Mouse (Mus musculus): ENCODE results near the gene Upk3b. TPM values are rescaled to one million over a fixed set of nuclear protein-coding genes. Genes with fewer than 3 reads are reported as not detected.
A peak's percentile ranks its signal among the peaks of the same experiment; 100 is the strongest.

The Upk3b gene
- 0.06 and 0.11 TPM in 2 replicates for polyA plus RNA-seq (2012; rRNA removed)

- DNase-seq (ENCODE audit: low read depth) = no peak
- TF ChIP-seq CTCF (IDR thresholded peaks at IDR 0.05; ENCODE audit: borderline replicate concordance, extremely low read depth, insufficient read depth, insufficient read length) = no peak
- TF ChIP-seq POLR2A (IDR thresholded peaks at IDR 0.05; ENCODE audit: borderline replicate concordance, extremely low read depth, insufficient read depth, insufficient read length, poor library complexity, severe bottlenecking) = no peak
Measured at GRCm38 (mm10) chr5:136038258-136039214, at the start of gene Upk3b. Gene Upk3b, plus strand, starts transcription at chr5:136038496.

- DNase-seq (ENCODE audit: low read depth) = no peak
- TF ChIP-seq CTCF (IDR thresholded peaks at IDR 0.05; ENCODE audit: borderline replicate concordance, extremely low read depth, insufficient read depth, insufficient read length) (no peak), POLR2A (IDR thresholded peaks at IDR 0.05; ENCODE audit: borderline replicate concordance, extremely low read depth, insufficient read depth, insufficient read length, poor library complexity, severe bottlenecking) (no peak)
Measured at GRCm38 (mm10) chr5:135990601-135991000, 47.7 kb upstream of the Upk3b start.

GRCm38 (mm10) chr5:135993381-135993965, 44.8 kb upstream of the Upk3b start:
- DNase-seq (ENCODE audit: low read depth) = peak; percentile 22
- TF ChIP-seq POLR2A (IDR thresholded peaks at IDR 0.05; ENCODE audit: borderline replicate concordance, extremely low read depth, insufficient read depth, insufficient read length, poor library complexity, severe bottlenecking) (no peak), CTCF (IDR thresholded peaks at IDR 0.05; ENCODE audit: borderline replicate concordance, extremely low read depth, insufficient read depth, insufficient read length) (no peak)

- TF ChIP-seq CTCF (IDR thresholded peaks at IDR 0.05; ENCODE audit: borderline replicate concordance, extremely low read depth, insufficient read depth, insufficient read length) (no peak), POLR2A (IDR thresholded peaks at IDR 0.05; ENCODE audit: borderline replicate concordance, extremely low read depth, insufficient read depth, insufficient read length, poor library complexity, severe bottlenecking) (no peak)
- no peak for DNase-seq (ENCODE audit: low read depth)
Measured at GRCm38 (mm10) chr5:135994335-135994724, 44.0 kb upstream of the Upk3b start.

- DNase-seq (ENCODE audit: low read depth) = peak; percentile 97
- TF ChIP-seq POLR2A (IDR thresholded peaks at IDR 0.05; ENCODE audit: borderline replicate concordance, extremely low read depth, insufficient read depth, insufficient read length, poor library complexity, severe bottlenecking) (peak; percentile 91; the same call in 1 of the 2 replicates), CTCF (IDR thresholded peaks at IDR 0.05; ENCODE audit: borderline replicate concordance, extremely low read depth, insufficient read depth, insufficient read length) (no peak; the same call in 1 of the 2 replicates)
Measured at GRCm38 (mm10) chr5:135994725-135995687, 43.3 kb upstream of the Upk3b start, which contains the start of gene Dtx2. Gene Dtx2, plus strand, starts transcription at chr5:135994800.

- DNase-seq (ENCODE audit: low read depth) = no peak
- TF ChIP-seq POLR2A (IDR thresholded peaks at IDR 0.05; ENCODE audit: borderline replicate concordance, extremely low read depth, insufficient read depth, insufficient read length, poor library complexity, severe bottlenecking) = no peak
- no peak for TF ChIP-seq CTCF (IDR thresholded peaks at IDR 0.05; ENCODE audit: borderline replicate concordance, extremely low read depth, insufficient read depth, insufficient read length)
Measured at GRCm38 (mm10) chr5:135996162-135996561, 42.1 kb upstream of the Upk3b start.

GRCm38 (mm10) chr5:136001222-136001621, 37.1 kb upstream of the Upk3b start:
- no peak for DNase-seq (ENCODE audit: low read depth)
- no peak for TF ChIP-seq CTCF (IDR thresholded peaks at IDR 0.05; ENCODE audit: borderline replicate concordance, extremely low read depth, insufficient read depth, insufficient read length)
- TF ChIP-seq POLR2A (IDR thresholded peaks at IDR 0.05; ENCODE audit: borderline replicate concordance, extremely low read depth, insufficient read depth, insufficient read length, poor library complexity, severe bottlenecking) = no peak

- no peak for TF ChIP-seq CTCF (IDR thresholded peaks at IDR 0.05; ENCODE audit: borderline replicate concordance, extremely low read depth, insufficient read depth, insufficient read length)
- no peak for TF ChIP-seq POLR2A (IDR thresholded peaks at IDR 0.05; ENCODE audit: borderline replicate concordance, extremely low read depth, insufficient read depth, insufficient read length, poor library complexity, severe bottlenecking)
- no peak for DNase-seq (ENCODE audit: low read depth)
Measured at GRCm38 (mm10) chr5:136002325-136002724, 36.0 kb upstream of the Upk3b start.

- TF ChIP-seq POLR2A (IDR thresholded peaks at IDR 0.05; ENCODE audit: borderline replicate concordance, extremely low read depth, insufficient read depth, insufficient read length, poor library complexity, severe bottlenecking) = no peak
- no peak for TF ChIP-seq CTCF (IDR thresholded peaks at IDR 0.05; ENCODE audit: borderline replicate concordance, extremely low read depth, insufficient read depth, insufficient read length)
- DNase-seq (ENCODE audit: low read depth) = peak; percentile 7
Measured at GRCm38 (mm10) chr5:136002751-136003151, 35.5 kb upstream of the Upk3b start.

- no peak for TF ChIP-seq CTCF (IDR thresholded peaks at IDR 0.05; ENCODE audit: borderline replicate concordance, extremely low read depth, insufficient read depth, insufficient read length)
- TF ChIP-seq POLR2A (IDR thresholded peaks at IDR 0.05; ENCODE audit: borderline replicate concordance, extremely low read depth, insufficient read depth, insufficient read length, poor library complexity, severe bottlenecking) = no peak
- DNase-seq (ENCODE audit: low read depth) = no peak
Measured at GRCm38 (mm10) chr5:136004537-136004936, 33.8 kb upstream of the Upk3b start.
